Mouse (Mus musculus) spleen, postnatal 4 days (tissue): Measurements from ENCODE around the gene Epb41l4b.

Source experiments
- DNase-seq, 2 experiments: peaks; one replicate each; pipeline ENCODE4 v3.0.0; 2022; ENCODE audit warnings: low spot score in 2 of 2

Gene Epb41l4b

GRCm38 (mm10) chr4:57066936-57067335 lies 76.3 kb downstream of the Epb41l4b start:
- no peak for DNase-seq

GRCm38 (mm10) chr4:57065273-57065672 lies 78.0 kb downstream of the Epb41l4b start:
- DNase-seq = peak; percentile 71 to 88

GRCm38 (mm10) chr4:57064830-57065229 lies 78.4 kb downstream of the Epb41l4b start:
- no peak for DNase-seq

DNA sequence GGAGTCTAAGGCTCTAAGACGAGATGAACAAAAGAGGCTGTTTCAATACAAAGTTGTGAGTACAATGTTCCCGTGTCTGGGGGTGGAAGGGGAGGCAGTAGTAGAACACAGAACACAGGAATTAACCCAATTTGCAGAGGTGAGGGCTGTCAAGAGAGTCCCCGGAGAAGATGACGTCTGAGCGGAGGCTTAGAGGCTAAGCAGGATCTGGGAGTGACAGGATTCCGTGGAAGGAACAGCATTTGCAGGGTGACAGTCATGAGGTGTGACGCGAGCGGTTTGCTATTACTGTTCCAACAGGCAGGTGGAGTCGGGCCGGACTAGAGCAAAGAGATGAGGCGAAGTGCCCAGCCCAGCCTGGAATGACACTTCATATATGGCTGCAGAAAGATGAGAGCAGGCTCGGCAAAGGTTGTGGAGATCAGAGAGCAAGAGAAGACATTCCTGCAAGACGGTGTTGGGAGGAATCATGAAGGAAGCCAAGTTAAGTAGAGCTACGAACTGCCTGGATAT lies 82.9 kb downstream of the Epb41l4b start:
- no peak for DNase-seq

DNA sequence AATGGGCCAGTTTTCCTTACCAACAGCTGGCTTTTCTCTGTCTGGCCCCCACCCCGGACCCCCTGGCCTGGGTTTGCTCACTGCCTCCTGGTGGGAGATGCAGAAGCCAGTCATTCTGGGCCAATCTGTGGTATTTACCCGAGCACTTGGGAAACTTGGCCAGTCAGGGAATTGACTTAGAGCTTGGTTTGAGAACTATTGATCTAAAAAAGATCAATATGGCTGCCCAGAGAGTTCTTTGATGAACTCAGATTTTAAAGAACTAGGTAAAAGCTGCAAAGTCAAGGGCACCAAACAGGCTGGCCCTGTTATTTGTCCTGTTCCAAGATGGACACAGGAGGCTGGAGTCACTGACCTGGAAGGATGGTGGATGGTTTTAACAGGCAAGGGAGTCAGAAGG lies 84.6 kb downstream of the Epb41l4b start:
- DNase-seq = no peak

DNA sequence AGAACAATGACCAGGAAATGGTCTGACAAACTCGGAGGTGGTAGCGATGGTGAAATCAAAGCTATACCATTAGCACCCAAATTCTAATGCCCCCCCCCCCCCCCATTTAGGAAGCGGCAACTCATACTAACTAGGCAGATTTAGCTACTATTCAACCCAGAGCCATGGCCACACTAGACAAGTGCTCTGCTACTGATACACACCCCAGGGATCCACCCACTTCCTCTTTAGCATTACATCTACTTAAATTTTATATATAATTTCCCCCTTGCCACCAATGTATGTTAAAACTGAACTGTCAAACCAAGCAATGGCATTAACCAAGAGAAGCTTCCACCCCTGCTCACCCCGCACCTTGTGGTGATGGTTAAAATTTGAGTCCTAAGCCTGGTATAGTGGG lies 85.6 kb downstream of the Epb41l4b start:
- no peak for DNase-seq

DNA sequence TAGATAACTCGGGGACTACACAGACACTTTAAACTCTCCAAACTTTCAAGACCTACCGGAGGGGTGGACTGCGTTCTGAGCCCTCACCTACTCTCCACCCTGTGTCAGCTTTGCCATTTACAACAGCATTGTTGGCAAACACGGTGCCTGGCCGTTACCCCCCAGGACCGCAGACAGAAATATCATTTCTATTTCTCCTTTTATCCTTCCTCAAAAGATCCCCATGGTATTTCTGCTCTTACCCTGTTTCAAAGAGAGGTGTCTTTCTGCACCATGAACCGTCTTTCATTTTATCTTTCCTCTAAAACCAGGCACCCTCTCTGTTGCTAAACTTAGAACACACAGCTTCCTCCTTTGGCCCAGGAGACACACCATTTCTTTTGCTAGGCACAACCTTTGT lies 87.6 kb downstream of the Epb41l4b start:
- no peak for DNase-seq

DNA sequence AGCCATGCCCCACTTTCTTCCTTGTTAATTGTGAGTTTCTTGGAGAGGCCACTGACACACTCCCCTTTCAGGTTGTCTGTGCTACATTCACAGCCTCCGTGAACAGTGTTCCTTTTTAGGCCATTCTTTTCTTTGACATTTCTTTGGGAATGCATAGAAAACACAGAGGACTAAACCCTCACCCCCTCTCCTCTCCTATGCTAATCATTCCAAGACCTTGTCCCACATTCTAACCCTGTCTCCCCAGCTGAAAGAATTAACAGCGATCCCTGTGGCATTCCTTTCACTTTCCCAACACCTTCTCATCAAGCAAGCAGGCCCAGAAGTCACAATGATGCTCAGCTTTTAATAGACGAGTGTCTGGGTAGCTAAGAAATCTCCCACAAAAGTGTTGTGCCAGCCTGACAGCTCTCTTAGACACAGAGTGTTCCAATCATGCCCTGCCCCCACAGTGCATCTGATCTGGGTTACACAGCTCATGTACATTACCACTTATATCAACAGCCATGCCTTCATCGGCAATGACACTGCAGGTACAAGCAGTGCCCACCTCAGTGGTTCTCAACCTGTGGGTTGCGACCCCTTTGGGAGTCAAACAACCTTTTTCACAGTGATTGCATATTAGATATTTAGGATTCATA lies 93.8 kb downstream of the Epb41l4b start:
- no peak for DNase-seq

GRCm38 (mm10) chr4:57048566-57048965 lies 94.7 kb downstream of the Epb41l4b start:
- no peak for DNase-seq

GRCm38 (mm10) chr4:57046160-57046571 lies 97.1 kb downstream of the Epb41l4b start:
- no peak for DNase-seq

DNA sequence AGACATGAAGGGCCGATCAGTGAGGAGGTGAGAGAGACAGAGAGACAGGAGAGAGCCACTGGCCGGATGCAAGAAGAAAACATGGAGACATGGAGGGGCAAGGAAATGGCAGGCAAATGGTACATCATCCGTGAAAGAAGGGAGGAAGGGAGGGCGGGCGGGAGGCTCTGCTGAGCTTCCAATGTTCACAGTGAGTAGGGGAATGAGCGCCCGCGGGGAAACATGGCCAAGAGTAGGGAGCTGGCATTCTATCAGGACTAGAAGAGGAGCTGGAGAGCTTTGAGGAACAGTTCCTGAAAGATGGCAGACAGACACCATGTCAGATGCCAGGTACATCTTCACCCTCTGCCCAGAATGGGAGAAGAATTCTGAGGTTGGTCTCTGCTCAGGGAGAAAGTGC lies 99.6 kb downstream of the Epb41l4b start:
- no peak for DNase-seq

GRCm38 (mm10) chr4:57041661-57042060 lies 101.6 kb downstream of the Epb41l4b start:
- DNase-seq = no peak

DNA sequence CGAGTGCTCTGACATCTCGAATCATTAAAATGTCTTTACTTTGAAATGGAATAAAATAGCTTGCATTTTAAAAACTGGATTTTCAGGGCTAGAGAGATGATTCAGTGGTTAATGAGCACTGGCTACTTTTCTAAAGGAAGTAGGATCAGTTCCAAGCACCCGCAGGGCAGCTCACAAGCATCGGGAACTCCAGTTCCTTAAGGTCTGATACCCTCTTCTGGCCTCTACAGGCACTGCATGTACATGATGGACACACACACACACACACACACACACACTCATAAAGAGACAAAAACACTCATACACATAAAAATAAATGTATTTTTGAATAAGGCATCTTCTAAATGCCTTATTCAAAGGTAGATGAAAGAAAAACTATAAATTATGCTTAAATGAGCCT lies 102.0 kb downstream of the Epb41l4b start:
- DNase-seq = no peak

DNA sequence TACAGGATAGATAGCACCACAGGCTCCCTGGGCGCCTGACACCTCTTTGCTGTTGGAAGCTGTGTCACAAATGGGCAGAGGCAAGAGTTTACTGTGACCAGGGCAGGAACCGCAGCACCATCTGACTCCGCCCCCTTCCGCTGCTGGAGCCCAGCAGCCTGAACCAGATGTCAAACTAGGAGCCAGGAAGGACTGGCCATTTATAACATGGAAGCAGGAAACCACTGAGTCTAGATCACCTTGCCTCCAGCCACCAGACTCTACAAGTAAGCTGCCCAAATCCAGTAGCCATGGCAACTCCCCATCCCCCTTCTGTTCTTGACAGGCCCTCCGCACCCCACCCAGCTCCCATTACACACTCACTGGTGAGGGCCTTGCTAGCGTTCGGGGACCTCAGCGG lies 102.8 kb downstream of the Epb41l4b start:
- DNase-seq = no peak

DNA sequence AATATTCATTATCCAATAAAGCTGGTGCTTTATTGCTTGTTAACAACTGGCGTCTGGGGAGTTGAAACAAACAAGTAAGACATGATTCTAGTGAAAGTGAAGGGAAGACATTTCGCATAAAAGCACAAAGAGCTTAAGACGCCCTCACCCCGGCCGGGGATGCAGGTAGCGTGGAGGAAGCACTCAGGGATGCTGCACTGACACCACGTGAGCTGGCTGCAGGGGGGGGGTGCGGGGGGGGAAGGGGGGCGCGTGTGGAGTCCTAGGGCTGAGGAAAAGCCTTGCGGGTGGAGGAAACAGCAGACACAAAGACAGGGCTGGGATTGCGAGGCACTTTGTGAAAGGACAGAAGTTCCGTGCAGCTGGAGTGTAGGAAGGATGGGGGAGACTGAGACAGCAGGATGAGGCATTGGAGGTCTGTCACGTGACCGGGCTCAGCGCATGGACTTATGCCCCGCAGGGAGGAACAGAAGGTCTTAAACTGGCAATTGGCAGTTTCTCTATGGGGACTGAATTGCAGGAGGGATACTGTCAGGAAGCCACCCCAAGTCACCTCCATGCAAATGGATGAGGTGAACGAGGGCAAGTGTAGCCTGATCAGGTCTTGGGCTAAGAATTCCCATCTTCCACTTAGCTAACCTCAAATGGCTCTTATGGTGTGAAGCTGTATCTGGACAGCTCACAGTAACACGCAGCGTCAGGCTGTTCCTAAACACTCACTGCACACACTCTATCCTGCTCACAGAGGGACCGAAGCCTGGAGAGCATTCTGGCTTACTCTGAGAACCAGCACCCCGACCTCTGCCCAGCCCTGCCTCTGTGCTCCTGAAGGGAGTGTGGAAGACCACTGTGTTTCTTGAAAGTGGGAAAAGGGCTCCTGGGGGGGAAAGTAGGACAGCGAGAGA lies 103.9 kb downstream of the Epb41l4b start:
- DNase-seq = no peak

- no peak for DNase-seq
These were observed 105.7 kb downstream of the Epb41l4b start for GRCm38 (mm10) chr4:57037554-57037953.

- DNase-seq = no peak
These were observed 109.1 kb downstream of the Epb41l4b start for GRCm38 (mm10) chr4:57034169-57034568.

GRCm38 (mm10) chr4:57031440-57031839 lies 111.8 kb downstream of the Epb41l4b start:
- no peak for DNase-seq

- DNase-seq = no peak
These were observed 115.3 kb downstream of the Epb41l4b start for GRCm38 (mm10) chr4:57027954-57028353.

- no peak for DNase-seq
These were observed 119.7 kb downstream of the Epb41l4b start for GRCm38 (mm10) chr4:57023527-57023926.

DNA sequence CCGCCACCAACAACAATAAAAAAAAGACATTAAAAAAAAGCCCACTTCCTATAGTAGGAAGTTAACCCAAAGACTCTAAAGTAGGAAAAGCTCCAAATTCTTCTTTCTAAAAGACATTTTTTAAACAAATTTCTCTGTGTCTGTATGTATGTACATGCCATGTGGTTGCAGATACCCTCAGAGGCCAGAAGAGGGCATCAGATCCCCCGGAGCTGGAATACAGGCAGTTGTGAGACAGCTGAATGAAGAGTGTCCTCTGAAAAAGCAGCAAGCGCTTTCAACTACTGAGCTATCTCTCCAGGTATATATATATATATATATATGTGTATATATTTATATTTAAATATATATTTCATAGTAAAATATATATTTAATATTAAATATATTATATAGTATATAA lies 121.9 kb downstream of the Epb41l4b start:
- no peak for DNase-seq

- peak; percentile 67 to 92 for DNase-seq
These were observed 126.0 kb downstream of the Epb41l4b start for GRCm38 (mm10) chr4:57017229-57017628.
